Mouse (Mus musculus) midbrain, embryonic 11.5 days (tissue): Measurements from ENCODE around the gene Mindy2. TPM values are rescaled to one million over a fixed set of nuclear protein-coding genes. Genes with fewer than 3 reads are reported as not detected.

Source experiments
- ATAC-seq: fragments of 200-750 bp; cut with Nextera tagmentation; 2 replicates; pipeline ENCODE4 v1.8.0; 2017; ENCODE audit warnings: moderate TSS enrichment, moderate library complexity; ENCODE audit not compliant: low FRiP score
- DNase-seq: peaks from one replicate; pipeline ENCODE4 v3.0.0; 2015; ENCODE audit warnings: low spot score; ENCODE audit errors: missing footprints
- H3K27ac ChIP-seq: fragments of 300-500 bp; sonication (generic); 2 replicates; pipeline ENCODE4 v1.5.1; 2014; ENCODE audit warnings: low read depth, low read length
- H3K27me3 ChIP-seq: fragments of 300-500 bp; sonication (generic); 2 replicates; pipeline ENCODE4 v1.6.1; 2014; ENCODE audit warnings: mild to moderate bottlenecking, low read length, moderate library complexity, mixed read lengths; ENCODE audit not compliant: control insufficient read depth, insufficient read depth
- H3K36me3 ChIP-seq: fragments of 300-500 bp; sonication (generic); 2 replicates; pipeline ENCODE4 v1.6.1; 2014; ENCODE audit warnings: mild to moderate bottlenecking, low read length, moderate library complexity, mixed read lengths; ENCODE audit not compliant: control insufficient read depth, insufficient read depth
- H3K4me1 ChIP-seq: fragments of 300-500 bp; sonication (generic); 2 replicates; pipeline ENCODE4 v1.6.1; 2014; ENCODE audit warnings: low read length; ENCODE audit not compliant: control insufficient read depth, insufficient read depth
- H3K4me2 ChIP-seq: fragments of 300-500 bp; sonication (generic); 2 replicates; pipeline ENCODE4 v1.6.1; 2014; ENCODE audit warnings: mild to moderate bottlenecking, moderate library complexity
- H3K4me3 ChIP-seq: fragments of 300-500 bp; sonication (generic); 2 replicates; pipeline ENCODE4 v1.5.1; 2014; ENCODE audit warnings: low read depth, low read length
- H3K9ac ChIP-seq: fragments of 300-500 bp; sonication (generic); 2 replicates; pipeline ENCODE4 v1.6.1; 2014; ENCODE audit warnings: low read length
- H3K9me3 ChIP-seq: fragments of 300-500 bp; sonication (generic); 2 replicates; pipeline ENCODE4 v1.6.1; 2016; ENCODE audit warnings: low read length; ENCODE audit not compliant: control insufficient read depth
- WGBS: fragments of 180-500 bp; shearing (Covaris S2); extraction: QIAGEN DNeasy Blood & Tissue Kit; methylation state at CpG from one replicate; pipeline ENCODE4 v1.1.7; 2014; 5-methylcytosine and 5-hydroxymethylcytosine counted together
- polyA plus RNA-seq: library from polyadenylated mRNA; unstranded; fragments of >200 nt; fragmentation: Nextera tagmentation; extraction: Ambion mirVana; gene quantifications from 2 replicates; pipeline ENCODE4 v1.2.1, GENCODE M21; 2014

The Mindy2 gene
- polyA plus RNA-seq, 1 experiment from 2014 or later, result 12.4 TPM

DNA sequence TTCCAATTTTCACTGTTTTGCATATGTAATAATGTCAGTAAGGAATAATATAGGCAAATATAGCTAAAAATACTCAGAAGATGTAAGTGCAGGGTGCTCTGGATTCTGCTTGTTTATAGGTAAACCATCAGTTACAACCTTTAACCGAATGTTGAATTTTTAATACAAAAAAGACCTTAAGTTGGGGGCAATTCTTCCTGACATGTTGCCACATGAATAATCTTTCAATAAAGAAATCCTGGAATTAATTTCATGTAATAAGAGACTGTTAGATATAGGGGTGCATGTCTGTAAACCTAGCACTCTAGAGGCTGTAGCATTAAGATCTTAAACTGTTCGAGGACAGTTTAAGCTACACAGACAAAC is 1.2 kb downstream of the Mindy2 start:
- H3K36me3 ChIP-seq, result no peaks in the 10 kb centered on the region
- H3K4me1 ChIP-seq, result peaks cover 10% of the 10 kb centered on the region; the same call in 1 of the 2 replicates
- H3K4me2 ChIP-seq, result peak overlapping the region; percentile 89
- H3K27me3 ChIP-seq, result no peaks in the 10 kb centered on the region
- ATAC-seq, result no peak
- H3K4me3 ChIP-seq, result peak overlapping the region; percentile 82
- no peaks in the 10 kb centered on the region for H3K9me3 ChIP-seq
- H3K9ac ChIP-seq, result no peak overlapping the region; the same call in 1 of the 2 replicates
- 53% methylated on average over 2 of the region's 2 CpGs for WGBS
- H3K27ac ChIP-seq, result no peak overlapping the region
- no peak for DNase-seq

DNA sequence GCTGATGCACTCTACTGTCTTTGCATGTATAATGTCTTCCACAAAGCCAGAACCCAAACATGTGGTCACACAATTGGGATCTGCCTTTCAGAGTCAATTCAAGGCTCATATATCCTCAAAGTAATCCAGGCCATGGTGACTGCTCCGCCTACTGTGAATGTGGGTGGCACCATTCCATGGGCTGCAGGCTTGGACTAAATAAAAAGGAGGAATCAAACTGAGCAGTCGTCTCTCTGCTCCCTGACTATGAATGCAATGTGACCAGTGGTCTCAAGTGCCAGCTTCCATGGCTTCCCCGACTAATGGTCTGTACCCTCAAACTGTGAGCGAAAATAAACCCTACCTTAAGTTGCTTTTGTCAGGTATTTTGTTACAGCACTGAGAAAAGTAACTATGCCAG is 2.5 kb downstream of the Mindy2 start:
- no peak overlapping the region for H3K9ac ChIP-seq
- WGBS, result 68% methylated on average over 4 of the region's 4 CpGs
- H3K27me3 ChIP-seq, result no peaks in the 10 kb centered on the region
- H3K4me1 ChIP-seq, result peaks cover 10% of the 10 kb centered on the region; the same call in 1 of the 2 replicates
- DNase-seq (no peak), ATAC-seq (no peak)
- H3K4me2 ChIP-seq, result peak overlapping the region; percentile 15
- H3K27ac ChIP-seq, result no peak overlapping the region
- H3K4me3 ChIP-seq, result no peak overlapping the region
- H3K36me3 ChIP-seq, result no peaks in the 10 kb centered on the region
- no peaks in the 10 kb centered on the region for H3K9me3 ChIP-seq

DNA sequence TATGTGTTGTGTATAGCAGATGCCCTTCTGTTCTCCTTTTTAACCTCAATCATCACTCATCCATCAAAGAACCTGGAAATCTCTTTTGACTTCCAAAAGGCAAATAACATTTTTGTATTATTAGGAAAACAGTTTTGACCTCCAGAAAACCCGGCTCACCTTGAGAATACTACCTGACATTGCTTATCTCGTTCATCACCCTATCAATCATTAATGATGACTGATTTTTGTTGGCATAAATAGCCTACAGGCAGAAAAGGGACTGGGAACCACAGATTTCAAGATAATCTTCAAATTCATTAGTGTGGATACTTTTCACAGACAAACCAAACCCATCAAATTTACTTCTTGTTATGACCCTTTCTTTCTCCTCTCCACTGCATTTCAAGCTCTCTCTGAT is 3.1 kb downstream of the Mindy2 start:
- peak overlapping the region; percentile 15 for H3K4me2 ChIP-seq
- WGBS, result 84% methylated on average over 2 of the region's 2 CpGs
- H3K9me3 ChIP-seq, result no peaks in the 10 kb centered on the region
- H3K4me3 ChIP-seq, result no peak overlapping the region
- DNase-seq (no peak), ATAC-seq (no peak)
- H3K4me1 ChIP-seq, result peaks cover 10% of the 10 kb centered on the region; the same call in 1 of the 2 replicates
- H3K27me3 ChIP-seq, result no peaks in the 10 kb centered on the region
- H3K27ac ChIP-seq, result no peak overlapping the region
- no peak overlapping the region for H3K9ac ChIP-seq
- no peaks in the 10 kb centered on the region for H3K36me3 ChIP-seq

DNA sequence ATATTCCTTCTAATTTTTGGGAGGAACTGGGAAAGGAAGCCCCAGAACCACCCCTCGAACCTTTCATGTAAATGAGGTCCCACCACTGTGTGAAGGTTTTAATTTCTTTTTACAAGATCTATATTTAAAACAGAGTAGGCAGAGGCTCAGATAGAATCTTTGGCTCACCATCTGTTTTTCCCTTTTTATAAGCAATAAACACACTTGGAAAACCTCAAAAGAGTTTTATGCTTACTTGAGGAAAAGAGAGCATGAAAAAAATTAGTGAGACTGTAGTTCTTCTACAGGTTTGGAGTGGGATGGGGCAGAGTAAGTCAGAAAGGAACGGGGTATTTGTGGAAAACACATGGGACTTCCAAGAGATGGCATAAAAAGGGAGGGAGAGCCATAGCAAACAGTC is 4.8 kb downstream of the Mindy2 start:
- H3K4me1 ChIP-seq, result peaks cover 10% of the 10 kb centered on the region; the same call in 1 of the 2 replicates

DNA sequence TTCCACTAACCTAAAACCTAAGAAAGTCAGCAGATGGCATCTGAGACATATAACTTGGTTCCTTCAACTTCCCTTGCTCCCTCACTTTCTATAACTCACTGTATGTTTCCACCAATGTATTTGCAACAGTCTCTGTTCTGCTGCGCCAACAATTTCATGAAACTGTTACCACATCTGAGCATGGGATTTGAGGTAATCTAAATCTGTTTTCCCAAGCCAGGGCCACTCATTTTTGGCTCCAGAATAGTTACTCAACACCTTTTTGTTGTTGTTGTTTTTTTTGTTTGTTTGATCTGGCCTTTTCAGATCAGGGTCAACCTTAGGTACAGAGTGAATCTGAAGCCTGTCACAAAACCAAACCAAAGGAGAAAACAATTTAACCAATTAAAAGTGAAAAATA is 6.0 kb downstream of the Mindy2 start:
- Histone ChIP-seq H3K9me3 (no peaks in the 10 kb centered on the region), H3K4me2 (no peak overlapping the region), H3K27me3 (no peaks in the 10 kb centered on the region), H3K36me3 (no peaks in the 10 kb centered on the region), H3K9ac (no peak overlapping the region), H3K4me3 (no peak overlapping the region), H3K4me1 (peaks cover 6% of the 10 kb centered on the region; the same call in 1 of the 2 replicates), H3K27ac (no peak overlapping the region)
- DNase-seq, result no peak
- 93% methylated on average over 1 of the region's 1 CpGs for WGBS
- no peak for ATAC-seq

More for the DNA sequence above, 4.8 kb downstream of the Mindy2 start:
- Histone ChIP-seq H3K9me3 (no peaks in the 10 kb centered on the region), H3K4me2 (no peak overlapping the region), H3K27me3 (no peaks in the 10 kb centered on the region), H3K36me3 (no peaks in the 10 kb centered on the region), H3K27ac (no peak overlapping the region), H3K9ac (no peak overlapping the region), H3K4me3 (no peak overlapping the region)
- ATAC-seq (no peak), DNase-seq (no peak)
- 76% methylated on average over 2 of the region's 2 CpGs for WGBS

DNA sequence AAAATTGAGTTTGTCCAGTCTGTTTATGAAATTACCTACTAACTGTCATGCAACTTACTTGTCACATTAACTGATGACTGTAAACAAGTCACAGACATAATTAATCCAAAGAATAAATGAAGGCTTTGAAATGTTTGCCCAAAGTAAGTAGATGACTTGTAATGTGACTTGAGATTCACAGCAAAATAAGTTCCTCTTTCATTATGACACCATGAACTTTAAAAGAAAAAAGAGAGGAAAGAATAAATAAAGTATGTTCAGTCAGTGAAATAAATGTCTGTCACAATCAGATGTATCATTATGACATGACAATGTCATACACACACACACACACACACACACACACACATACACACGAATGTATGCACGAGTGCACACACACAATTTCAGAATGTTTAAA is 6.7 kb downstream of the Mindy2 start:
- H3K36me3 ChIP-seq, result no peaks in the 10 kb centered on the region
- no peak overlapping the region for H3K9ac ChIP-seq
- H3K4me1 ChIP-seq, result peaks cover 4% of the 10 kb centered on the region; the same call in 1 of the 2 replicates
- no peak overlapping the region for H3K4me2 ChIP-seq
- H3K9me3 ChIP-seq, result no peaks in the 10 kb centered on the region
- 82% methylated on average over 2 of the region's 2 CpGs for WGBS
- H3K27me3 ChIP-seq, result no peaks in the 10 kb centered on the region
- no peak overlapping the region for H3K4me3 ChIP-seq
- DNase-seq (no peak), ATAC-seq (no peak)
- H3K27ac ChIP-seq, result no peak overlapping the region

DNA sequence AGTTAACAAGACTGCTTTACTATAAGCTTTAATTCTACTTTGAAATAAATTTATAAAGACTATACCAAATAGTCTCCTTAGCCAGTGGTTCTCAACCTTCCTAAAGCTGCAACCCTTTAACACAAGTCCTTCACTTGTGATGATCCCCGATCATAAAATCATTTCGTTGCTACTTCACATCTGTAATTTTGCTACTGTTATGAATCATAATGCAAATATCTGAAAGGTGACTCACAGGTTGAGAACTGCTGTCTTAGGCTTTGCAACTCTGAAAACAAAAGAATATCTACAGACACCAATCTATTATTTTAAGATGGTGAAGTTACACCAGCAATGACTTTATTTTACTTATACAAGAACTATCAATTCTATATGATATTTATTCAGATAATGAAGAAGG is 20.2 kb downstream of the Mindy2 start:
- no peaks in the 10 kb centered on the region for H3K27me3 ChIP-seq
- H3K9me3 ChIP-seq, result no peaks in the 10 kb centered on the region
- H3K4me1 ChIP-seq, result no peaks in the 10 kb centered on the region
- H3K4me2 ChIP-seq, result no peak overlapping the region
- no peak overlapping the region for H3K27ac ChIP-seq
- no peak for ATAC-seq
- H3K9ac ChIP-seq, result no peak overlapping the region
- 84% methylated on average over 2 of the region's 2 CpGs for WGBS
- H3K4me3 ChIP-seq, result no peak overlapping the region
- no peaks in the 10 kb centered on the region for H3K36me3 ChIP-seq
- no peak for DNase-seq

DNA sequence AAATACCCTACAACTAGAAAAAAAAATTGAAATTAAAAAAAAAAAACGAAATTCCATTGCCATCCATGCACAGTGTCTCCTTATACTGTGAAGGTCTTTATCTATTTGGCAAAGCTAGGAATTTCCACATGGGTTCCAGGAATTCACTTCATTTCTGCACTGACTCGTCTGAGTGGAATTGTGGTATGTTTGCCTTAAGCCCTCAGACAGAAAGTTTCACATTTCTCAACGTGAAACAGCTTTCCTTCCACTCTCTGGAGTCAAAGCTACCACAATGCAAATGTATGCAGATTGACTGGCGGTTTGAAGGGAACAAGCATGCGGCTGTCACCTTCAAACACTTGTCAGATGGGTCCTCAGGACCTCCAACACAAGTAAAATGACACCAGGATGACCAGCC is 25.3 kb downstream of the Mindy2 start:
- H3K27me3 ChIP-seq, result no peaks in the 10 kb centered on the region

DNA sequence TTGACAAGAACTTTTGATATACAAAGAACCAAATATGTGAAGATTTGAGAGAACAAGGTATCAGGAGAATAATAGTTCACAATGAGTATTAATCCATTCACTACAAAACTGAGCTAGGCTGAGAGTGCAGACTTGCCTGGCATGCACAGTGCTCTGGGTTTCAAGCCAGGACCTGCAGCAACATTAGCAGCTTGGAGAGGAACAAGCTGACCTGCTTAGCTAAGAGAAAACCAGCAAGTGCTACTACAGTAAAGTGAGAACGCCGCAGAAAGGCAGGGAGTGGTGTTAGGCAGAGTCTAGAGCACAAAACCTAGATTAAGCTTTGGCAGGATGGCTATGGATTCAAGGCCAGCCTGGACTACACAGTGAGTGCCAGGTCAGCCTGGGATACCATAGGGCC is 27.3 kb downstream of the Mindy2 start:
- H3K27ac ChIP-seq, result no peak overlapping the region
- H3K4me1 ChIP-seq, result no peaks in the 10 kb centered on the region
- H3K4me2 ChIP-seq, result no peak overlapping the region
- ATAC-seq (no peak), DNase-seq (no peak)
- no peaks in the 10 kb centered on the region for H3K36me3 ChIP-seq
- H3K27me3 ChIP-seq, result no peaks in the 10 kb centered on the region
- H3K9me3 ChIP-seq, result no peaks in the 10 kb centered on the region
- H3K9ac ChIP-seq, result no peak overlapping the region
- no peak overlapping the region for H3K4me3 ChIP-seq
- 88% methylated on average over 2 of the region's 2 CpGs for WGBS

More for the DNA sequence above, 25.3 kb downstream of the Mindy2 start:
- Histone ChIP-seq H3K4me2 (no peak overlapping the region), H3K36me3 (no peaks in the 10 kb centered on the region), H3K9ac (no peak overlapping the region), H3K4me1 (no peaks in the 10 kb centered on the region), H3K9me3 (no peaks in the 10 kb centered on the region), H3K4me3 (no peak overlapping the region), H3K27ac (no peak overlapping the region)
- DNase-seq, result no peak
- no peak for ATAC-seq
- WGBS, result 29% methylated on average over 5 of the region's 5 CpGs
